ENCODE assay signal across 10 mouse cellular contexts in the genomic region with DNA sequence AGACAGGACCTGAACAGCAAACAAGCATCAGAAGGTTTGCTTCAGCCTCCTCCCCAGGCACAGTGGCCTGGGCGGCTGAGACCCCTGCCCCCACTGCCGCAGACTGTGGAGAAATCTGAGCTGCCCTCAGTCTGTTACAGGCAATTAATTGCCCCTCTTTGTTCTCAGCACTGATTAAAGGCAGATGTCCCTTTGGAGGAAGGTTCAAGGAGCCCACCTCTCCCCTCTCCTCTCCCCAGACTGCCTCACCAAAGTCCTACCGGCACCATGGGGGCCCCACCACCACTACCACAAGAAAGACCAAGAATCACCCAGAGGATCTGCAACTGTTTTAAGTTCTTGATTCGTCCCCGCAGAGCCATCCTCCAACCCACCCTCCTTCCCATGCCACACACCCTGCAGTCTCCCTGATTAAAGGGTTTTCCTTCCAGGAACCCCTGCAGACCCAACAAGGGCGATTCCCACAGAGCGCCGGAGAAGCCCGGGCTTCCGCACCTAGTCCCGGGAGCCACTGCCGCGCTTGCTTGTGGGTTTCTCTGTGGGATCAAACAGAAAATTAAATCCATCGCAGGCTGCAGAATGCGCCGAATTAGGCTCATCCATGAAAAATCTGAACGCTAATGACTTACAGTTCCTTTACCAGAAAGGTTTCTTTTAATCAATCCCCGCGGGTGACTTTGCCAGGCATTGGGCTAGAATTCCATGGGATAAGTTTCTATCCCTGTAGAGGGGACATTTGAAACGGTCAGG. TPM values are rescaled to one million over a fixed set of nuclear protein-coding genes. Genes with fewer than 3 reads are reported as not detected.
A peak's percentile ranks its signal among the peaks of the same experiment; 100 is the strongest.
DNase-seq lines count a peak whose midpoint lies in the region; ATAC-seq lines count a peak whose summit lies in the region.
"Had no signal": no experiment of that assay in that cellular context is flagged by ENCODE, and none has a peak within 500 bp of the region (broad histone marks: within the 10 kb centered on the region; RNA-seq: fewer than 3 reads in every experiment).

No protein-coding gene starts in this region.

- H3K27me3 ChIP-seq in kidney, embryonic 15.5 days: no peaks in the 10 kb centered on the region
- no peaks in the 10 kb centered on the region for H3K27me3 ChIP-seq in embryonic facial prominence, embryonic 14.5 days (replicated peaks; ENCODE audit: control insufficient read depth, insufficient read depth, low read length)
- H3K27me3 ChIP-seq in neural tube, embryonic 11.5 days (ENCODE audit: control insufficient read depth, insufficient read depth, low read length): no peaks in the 10 kb centered on the region

- peak overlapping the region; percentile 54 for H3K4me2 ChIP-seq in kidney, embryonic 15.5 days
- H3K4me2 ChIP-seq in embryonic facial prominence, embryonic 14.5 days (ENCODE audit: low read depth, low read length): peak overlapping the region; percentile 45
- H3K4me2 ChIP-seq in neural tube, embryonic 11.5 days (ENCODE audit: low read depth): peak overlapping the region; percentile 32

- no peaks in the 10 kb centered on the region for H3K36me3 ChIP-seq in kidney, embryonic 15.5 days
- H3K36me3 ChIP-seq in embryonic facial prominence, embryonic 14.5 days (ENCODE audit: control insufficient read depth, insufficient read depth, low read length): peaks cover 15% of the 10 kb centered on the region
- H3K36me3 ChIP-seq in neural tube, embryonic 11.5 days (ENCODE audit: control insufficient read depth, insufficient read depth, low read length): peaks cover 2% of the 10 kb centered on the region; the same call in 1 of the 2 replicates

- peak overlapping the region; percentile 29; the same call in 1 of the 2 replicates for H3K9ac ChIP-seq in kidney, embryonic 15.5 days
- peak overlapping the region; percentile 44 for H3K9ac ChIP-seq in embryonic facial prominence, embryonic 14.5 days (ENCODE audit: low read depth, low read length)
- H3K9ac ChIP-seq in neural tube, embryonic 11.5 days (ENCODE audit: low read length): peak overlapping the region; percentile 23; the same call in 1 of the 2 replicates
- H3K9ac ChIP-seq: liver, embryonic 14.5 days had no signal

- H3K27ac ChIP-seq in kidney, embryonic 15.5 days: peak overlapping the region; percentile 98
- peak overlapping the region; percentile 79 for H3K27ac ChIP-seq in embryonic facial prominence, embryonic 14.5 days (replicated peaks; ENCODE audit: low read depth, low read length)
- H3K27ac ChIP-seq in neural tube, embryonic 11.5 days (ENCODE audit: low read depth, low read length): peak overlapping the region; percentile 28
- H3K27ac ChIP-seq: liver, embryonic 14.5 days had no signal

- ATAC-seq in kidney, embryonic 15.5 days (replicated peaks; ENCODE audit: low FRiP score): peak; percentile 60
- peak; percentile 69 for ATAC-seq in embryonic facial prominence, embryonic 14.5 days (ENCODE audit: low read depth)
- no peak for ATAC-seq in neural tube, embryonic 11.5 days (ENCODE audit: insufficient read depth, low FRiP score, low TSS enrichment)

- DNase-seq in kidney, postnatal 36 days: no peak
- DNase-seq in embryonic facial prominence, embryonic 14.5 days (ENCODE audit: low spot score): peak; percentile 81
- peak; percentile 85 for DNase-seq in hindlimb bud, embryonic 11.5 days (ENCODE audit: extremely low spot score, low read depth, low spot score)
- peak; percentile 44 for DNase-seq in neural tube, embryonic 11.5 days (ENCODE audit: low spot score)
- no peak for DNase-seq in Muller cell, postnatal 12 days (ENCODE audit: inconsistent ontology term)
- DNase-seq in spleen, postnatal 4 days (ENCODE audit: low spot score in 2 of 2): no peak
- no peak for DNase-seq in right cerebral cortex, postnatal 4 days
- DNase-seq: cerebellum, adult 9-11 months had no signal

- H3K9me3 ChIP-seq in kidney, embryonic 15.5 days (replicated peaks): no peaks in the 10 kb centered on the region
- no peaks in the 10 kb centered on the region for H3K9me3 ChIP-seq in embryonic facial prominence, embryonic 14.5 days (ENCODE audit: control insufficient read depth, low read length)
- H3K9me3 ChIP-seq in neural tube, embryonic 11.5 days (ENCODE audit: control insufficient read depth, low read length): no peaks in the 10 kb centered on the region

- H3K4me1 ChIP-seq in kidney, embryonic 15.5 days: peaks cover 44% of the 10 kb centered on the region
- H3K4me1 ChIP-seq in embryonic facial prominence, embryonic 14.5 days (ENCODE audit: control insufficient read depth, insufficient read depth, low read length): peaks cover 45% of the 10 kb centered on the region
- peaks cover 24% of the 10 kb centered on the region for H3K4me1 ChIP-seq in neural tube, embryonic 11.5 days (ENCODE audit: control insufficient read depth, insufficient read depth, low read length)

- WGBS in kidney, embryonic 15.5 days: 7% methylated on average over 20 of the region's 20 CpGs
- WGBS in embryonic facial prominence, embryonic 14.5 days: 3% methylated on average over 20 of the region's 20 CpGs
- 7% methylated on average over 20 of the region's 20 CpGs for WGBS in neural tube, embryonic 11.5 days

- H3K4me3 ChIP-seq in kidney, embryonic 15.5 days (replicated peaks): peak overlapping the region; percentile 12; the same call in 1 of the 2 replicates
- H3K4me3 ChIP-seq in embryonic facial prominence, embryonic 14.5 days (ENCODE audit: low read depth, low read length): no peak overlapping the region
- H3K4me3 ChIP-seq in neural tube, embryonic 11.5 days (ENCODE audit: low read depth, low read length): no peak overlapping the region; the same call in 1 of the 2 replicates

RNA-seq across cellular contexts. Expression of gene Col26a1, which starts 21.6 kb away (rescaled TPM):
- 51.1 and 62.5 TPM in 2 replicates for polyA plus RNA-seq in kidney, embryonic 15.5 days (2015; fragmentation: Nextera tagmentation; extraction: Ambion mirVana)
- polyA plus RNA-seq in embryonic facial prominence, embryonic 14.5 days (2014; fragmentation: Nextera tagmentation; extraction: Ambion mirVana): 92.5 and 125 TPM in 2 replicates
- 51.6 and 53.3 TPM in 2 replicates for polyA plus RNA-seq in neural tube, embryonic 11.5 days (2014; fragmentation: Nextera tagmentation; extraction: Ambion mirVana)

RNA-seq across cellular contexts. Expression of gene Ift22, which starts 46.6 kb away (rescaled TPM):
- 74.0 and 78.8 TPM in 2 replicates for polyA plus RNA-seq in kidney, embryonic 15.5 days (2015; fragmentation: Nextera tagmentation; extraction: Ambion mirVana)
- 73.8 and 93.3 TPM in 2 replicates for polyA plus RNA-seq in embryonic facial prominence, embryonic 14.5 days (2014; fragmentation: Nextera tagmentation; extraction: Ambion mirVana)
- polyA plus RNA-seq in neural tube, embryonic 11.5 days (2014; fragmentation: Nextera tagmentation; extraction: Ambion mirVana): 97.4 and 110 TPM in 2 replicates

Comparison
In these comparisons a context has a peak if more than half of its experiments do, and no peak if none do; other contexts are left out.
1. H3K27ac ChIP-seq: peak in every context shown above with its lines; median percentile 98 in kidney, embryonic 15.5 days; 79 in embryonic facial prominence, embryonic 14.5 days; 28 in neural tube, embryonic 11.5 days.
2. DNase-seq: peak in embryonic facial prominence, embryonic 14.5 days (single experiment), hindlimb bud, embryonic 11.5 days (single experiment) and neural tube, embryonic 11.5 days (single experiment); none in kidney, postnatal 36 days (0 of 2), Muller cell, postnatal 12 days (single experiment), spleen, postnatal 4 days (0 of 2) and right cerebral cortex, postnatal 4 days (single experiment).
3. Peak in every context shown above with its lines, with median percentiles within 50 percentile points of each other: H3K4me2 ChIP-seq and H3K9ac ChIP-seq.